Mouse (Mus musculus) frontal cortex, adult 2 months (tissue): ENCODE measurements around the gene Ttc29. TPM values are rescaled to one million over a fixed set of nuclear protein-coding genes. Genes with fewer than 3 reads are reported as not detected.

Experiments used
- DNase-seq, 2 experiments: peaks; one replicate each; pipeline ENCODE4 v3.0.0; 2022; ENCODE audit warnings: low spot score in 1 of 2; ENCODE audit errors: extremely low spot score in 1 of 2
- polyA plus RNA-seq: library from polyadenylated mRNA; depleted of rRNA; stranded (reverse); fragments of >200 nt; gene quantifications from 2 replicates; pipeline ENCODE4 v1.2.3, GENCODE M21; 2012; rRNA removed

The Ttc29 gene
- 0.06 and 0.10 TPM in 2 replicates for polyA plus RNA-seq

DNA sequence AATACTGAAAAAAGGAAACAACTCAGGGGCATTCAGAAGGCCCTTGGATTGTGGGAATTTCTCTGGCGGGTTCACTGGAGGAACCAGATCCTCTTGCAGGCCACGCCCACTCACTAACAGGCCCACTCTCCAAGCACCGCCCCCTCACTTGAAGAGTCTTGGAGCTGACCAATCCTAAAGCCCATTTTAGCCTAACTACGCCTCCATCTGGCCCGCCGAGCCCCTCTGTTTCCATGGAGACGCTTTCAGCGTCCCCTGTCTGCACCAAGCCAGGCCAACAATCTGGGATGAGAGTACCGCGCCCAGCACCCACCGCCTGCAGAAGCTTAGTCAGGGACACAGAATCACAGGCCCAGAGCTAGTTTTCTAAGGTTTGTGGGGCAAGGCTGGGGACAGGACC is at the start of gene Ttc29:
Gene Ttc29 (plus strand): TSS at position 224 of the 400 bp plus-strand sequence.
- peak; percentile 3 to 44 for DNase-seq

DNA sequence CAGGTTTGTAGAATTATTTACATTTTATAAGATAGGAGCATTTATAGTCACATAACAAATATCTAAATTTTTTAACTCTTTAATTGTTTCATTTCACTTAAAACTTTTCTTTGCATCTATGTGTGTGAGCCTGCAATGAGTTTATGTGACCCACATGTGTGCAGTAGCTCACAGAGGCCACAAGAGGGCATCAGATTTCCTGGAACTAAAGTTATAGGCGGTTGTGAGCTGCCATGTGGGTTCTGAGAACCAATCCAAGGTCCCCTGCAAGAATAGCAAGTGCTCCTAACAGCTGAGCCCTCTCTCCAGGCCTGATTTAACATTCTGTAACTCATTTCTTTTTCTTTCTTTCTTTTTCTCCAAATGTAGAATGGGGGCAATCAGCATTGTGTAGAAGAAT is 41.7 kb upstream of the Ttc29 start:
- DNase-seq: no peak

GRCm38 (mm10) chr8:78182654-78183053 is 30.4 kb upstream of the Ttc29 start:
- no peak for DNase-seq

DNA sequence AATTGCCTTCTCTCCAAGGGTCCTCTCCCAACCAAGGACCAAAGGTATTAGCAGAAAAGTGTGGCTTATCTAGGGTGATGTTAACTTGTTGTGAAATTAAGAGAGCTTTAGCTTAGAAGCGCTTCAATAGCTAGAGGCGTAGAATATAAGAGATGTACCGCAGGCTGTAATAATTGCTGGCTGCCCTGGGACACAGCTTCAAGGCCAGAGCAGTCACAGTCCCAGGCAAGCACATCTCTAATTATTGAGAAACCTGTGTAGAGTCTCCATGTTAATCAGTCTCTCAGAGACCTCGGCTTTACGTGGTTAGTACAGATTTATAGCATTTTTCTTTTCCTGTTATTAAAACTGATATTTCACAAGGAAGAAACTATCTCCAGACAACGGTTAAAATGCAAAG is 29.7 kb upstream of the Ttc29 start:
- DNase-seq: no peak

DNA sequence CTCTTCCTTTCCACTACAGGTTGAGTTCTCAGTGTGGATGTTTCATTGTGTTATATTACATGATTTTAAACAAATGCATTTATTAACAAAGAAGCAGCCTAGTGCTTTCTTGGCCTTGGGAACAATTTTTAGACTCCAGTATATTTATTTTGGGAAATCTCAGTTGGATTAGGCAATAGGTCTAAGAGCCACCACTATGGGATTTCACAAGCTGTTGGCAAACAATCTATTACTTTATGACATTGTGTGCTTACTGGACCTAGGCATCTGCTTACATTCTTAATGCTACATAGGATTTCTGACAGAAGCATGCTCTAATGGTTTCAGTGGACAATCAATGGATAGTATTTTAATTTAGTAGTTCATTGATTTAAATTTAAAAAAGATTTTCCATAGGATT is 26.0 kb upstream of the Ttc29 start:
- DNase-seq: no peak

DNA sequence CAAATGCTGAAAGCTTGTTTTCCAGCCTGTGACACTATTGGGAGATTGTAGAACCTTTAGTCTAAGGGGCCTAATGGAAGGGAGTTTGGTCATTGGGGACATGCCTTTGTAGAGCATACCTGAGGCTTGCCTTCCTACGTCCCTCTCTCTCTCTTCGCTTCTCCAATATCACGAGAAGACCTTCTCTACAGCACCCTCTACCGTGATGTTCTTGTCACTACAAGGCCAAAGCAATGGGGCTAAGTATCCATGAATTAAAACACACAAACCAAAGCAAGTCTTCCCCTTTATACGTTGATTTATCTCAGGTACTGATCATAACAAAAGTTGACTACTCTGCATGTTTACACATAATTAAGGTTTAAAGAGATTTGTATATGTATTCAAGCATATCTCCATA is 8.9 kb upstream of the Ttc29 start:
- DNase-seq: peak in 1 of 2 experiments; percentile 6

GRCm38 (mm10) chr8:78210424-78210823 is 2.7 kb upstream of the Ttc29 start:
- DNase-seq: no peak

GRCm38 (mm10) chr8:78214645-78215044 is 1.5 kb downstream of the Ttc29 start:
- no peak for DNase-seq

DNA sequence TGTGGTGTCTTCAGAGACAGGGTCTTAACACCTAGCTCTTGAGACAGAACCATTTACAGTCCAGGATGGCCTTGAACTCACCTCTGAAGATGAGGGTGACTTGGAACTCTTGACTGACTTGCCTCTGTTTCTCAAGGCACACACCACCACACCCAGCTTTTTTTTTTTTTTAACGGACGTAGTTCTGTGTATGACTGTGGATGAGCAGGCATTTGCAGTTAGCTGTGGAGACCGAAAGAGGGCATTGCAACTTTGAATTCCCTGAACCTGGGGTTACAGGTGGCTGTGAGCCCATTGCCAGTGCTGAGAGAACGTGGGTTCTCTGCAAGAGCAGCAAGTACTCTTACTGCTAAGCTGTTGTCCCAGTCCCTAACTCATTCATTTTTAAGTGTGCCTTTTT is 13.0 kb downstream of the Ttc29 start:
- no peak for DNase-seq

GRCm38 (mm10) chr8:78230721-78231120 is 17.6 kb downstream of the Ttc29 start:
- DNase-seq: no peak

DNA sequence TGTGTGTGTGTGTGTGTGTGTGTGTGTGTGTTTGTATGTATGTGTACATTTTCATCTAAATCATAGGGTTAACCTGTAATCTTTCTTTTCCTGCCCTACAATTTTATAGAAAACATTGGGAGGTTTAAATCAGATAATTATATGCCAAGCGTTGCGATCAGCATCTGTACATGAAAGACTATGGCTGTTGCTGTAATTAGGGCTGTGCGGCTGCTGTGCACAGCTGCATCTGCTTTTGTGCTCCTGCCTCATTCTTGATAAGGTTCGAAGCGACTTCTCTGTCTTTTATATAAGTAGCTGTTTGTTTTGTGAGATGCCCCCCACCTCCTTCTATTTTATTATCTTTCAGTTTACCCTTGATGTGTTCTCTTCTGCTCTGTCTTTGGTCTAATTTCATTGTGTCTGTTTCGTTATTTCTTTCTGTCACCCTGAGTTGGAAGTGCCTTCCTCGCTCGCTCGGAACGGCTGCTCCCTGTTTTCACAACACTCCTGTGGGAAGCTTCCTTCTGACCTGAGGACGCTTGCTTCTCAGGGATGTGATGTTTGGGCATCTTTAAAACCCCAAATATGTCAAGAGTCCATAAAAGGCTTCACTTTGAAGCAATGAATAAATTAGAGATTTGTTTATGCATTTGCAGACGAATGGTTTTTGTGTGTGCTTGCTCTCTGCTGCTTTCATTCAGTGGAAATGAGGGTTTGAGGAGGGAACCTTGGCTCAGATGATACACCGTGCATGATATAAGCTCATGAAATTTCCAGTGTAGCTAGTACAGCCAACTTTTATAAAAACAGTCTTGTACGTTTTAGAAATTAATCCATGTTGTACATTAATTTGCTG is 20.0 kb downstream of the Ttc29 start:
- DNase-seq: peak in 1 of 2 experiments; percentile 1

DNA sequence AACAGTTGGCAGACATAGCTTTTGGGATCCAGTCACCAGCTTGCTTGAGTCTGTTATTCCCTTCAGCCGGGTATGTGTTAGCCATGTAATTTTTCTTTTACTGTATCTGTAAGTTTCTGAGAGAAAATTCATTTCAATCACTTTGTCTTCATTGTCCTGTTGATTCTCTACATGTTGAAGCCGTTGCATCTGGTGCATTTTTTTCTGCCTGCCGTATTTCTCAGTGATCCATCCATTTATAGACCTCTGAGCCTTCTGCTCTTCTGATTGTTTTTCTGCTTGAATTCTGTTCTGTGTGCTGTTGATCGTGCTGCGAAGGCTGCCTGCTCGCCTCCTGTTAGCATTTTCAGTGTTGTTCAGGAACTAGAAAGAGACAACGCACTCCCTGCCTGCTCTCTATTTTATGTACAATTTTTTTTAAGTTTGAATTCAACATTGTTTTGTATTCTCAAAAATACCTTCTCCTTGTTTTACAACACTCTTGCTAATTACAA is 20.7 kb downstream of the Ttc29 start:
- peak in 1 of 2 experiments; percentile 1 for DNase-seq

GRCm38 (mm10) chr8:78237972-78238675 is 25.0 kb downstream of the Ttc29 start:
- peak in 1 of 2 experiments; percentile 60 for DNase-seq

GRCm38 (mm10) chr8:78251115-78251514 is 38.0 kb downstream of the Ttc29 start:
- DNase-seq: no peak

DNA sequence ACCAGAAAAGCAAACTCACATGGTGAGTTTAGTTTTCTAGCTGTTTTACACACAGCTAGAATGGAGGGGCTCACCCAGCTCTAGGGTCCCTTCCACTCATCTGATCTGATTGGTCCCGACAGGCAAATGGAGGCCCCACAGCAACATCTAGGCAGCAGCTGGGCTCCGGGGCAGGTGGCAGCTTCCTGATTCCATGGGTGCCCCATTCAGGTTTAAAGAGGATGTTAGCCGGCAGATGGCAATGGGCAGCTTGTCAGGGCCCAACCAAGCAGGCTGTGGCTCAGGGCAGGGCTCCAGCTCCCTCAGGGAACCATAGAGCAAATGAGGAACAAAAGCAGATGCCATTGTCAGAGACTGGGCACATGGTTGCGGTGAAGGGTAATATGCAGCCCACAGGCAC is 41.3 kb downstream of the Ttc29 start:
- no peak for DNase-seq

GRCm38 (mm10) chr8:78255011-78255410 is 41.9 kb downstream of the Ttc29 start:
- DNase-seq: no peak

- no peak for DNase-seq
Observed at GRCm38 (mm10) chr8:78265506-78265905, 52.4 kb downstream of the Ttc29 start.

- DNase-seq: no peak
Observed at GRCm38 (mm10) chr8:78266231-78266630, 53.1 kb downstream of the Ttc29 start.

DNA sequence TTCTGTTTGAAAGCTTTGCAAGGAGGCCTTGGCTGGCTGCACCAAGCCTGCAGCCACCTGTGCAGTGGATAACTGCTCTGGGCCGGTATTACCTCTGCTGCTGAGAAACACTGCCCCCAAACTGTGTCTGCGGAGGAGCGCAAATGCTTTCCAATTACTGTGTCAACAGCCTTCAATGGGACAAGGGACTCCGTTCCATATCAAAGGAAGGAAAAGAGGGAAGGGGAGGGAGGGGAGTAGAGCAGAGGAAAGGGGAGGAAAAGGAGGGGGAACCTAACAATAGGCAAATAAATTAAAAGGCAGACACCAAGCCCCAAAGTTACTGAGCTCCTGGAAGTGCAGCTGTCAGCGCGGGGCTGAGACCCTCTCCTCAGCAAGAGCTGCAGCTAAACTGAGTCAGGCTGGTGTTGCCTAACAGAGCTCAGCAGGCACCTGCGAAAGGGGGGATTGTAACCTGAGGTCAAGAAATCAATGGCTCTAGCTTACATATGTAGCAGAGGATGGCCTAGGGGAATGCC is 54.9 kb downstream of the Ttc29 start:
- DNase-seq: no peak

DNA sequence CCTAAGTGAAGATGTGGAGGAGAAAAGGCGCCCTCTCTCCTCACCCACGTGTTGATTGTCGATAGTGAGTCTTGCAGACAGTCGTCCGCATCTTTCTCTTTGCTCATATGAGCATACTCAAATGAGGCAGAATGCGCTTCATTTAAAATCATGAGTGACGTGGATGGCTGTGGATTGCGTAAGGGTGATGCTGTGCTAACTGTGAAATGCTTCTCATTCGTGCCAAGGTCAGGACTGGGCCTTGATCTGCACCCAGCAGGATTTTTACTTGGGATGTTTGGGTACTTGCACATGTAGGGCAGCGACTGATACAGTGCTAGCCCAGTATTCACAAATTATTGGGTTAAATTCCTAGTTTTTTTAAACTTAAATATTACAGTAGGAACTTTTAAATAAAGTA is 56.2 kb downstream of the Ttc29 start:
- DNase-seq: no peak

- DNase-seq: no peak
Observed at GRCm38 (mm10) chr8:78271391-78271790, 58.3 kb downstream of the Ttc29 start.
